9 mouse cellular contexts compared by ENCODE assay signal in genomic region chr1:127270273-127271020, GRCm38 (mm10).
DNase-seq lines count a peak whose midpoint lies in the region; ATAC-seq and TF ChIP-seq lines count a peak whose summit lies in the region.
"Had no signal": no experiment of that assay in that cellular context is flagged by ENCODE, and none has a peak within 500 bp of the region (broad histone marks: within the 10 kb centered on the region; RNA-seq: fewer than 3 reads in every experiment).

No protein-coding gene starts in this region.

- no peak overlapping the region for H3K4me2 ChIP-seq in hindbrain, embryonic 15.5 days
- no peak overlapping the region for H3K4me2 ChIP-seq in hindbrain, embryonic 11.5 days (replicated peaks; ENCODE audit: low read depth, low read length)
- no peak overlapping the region for H3K4me2 ChIP-seq in lung, embryonic 16.5 days (ENCODE audit: low read depth, low read length)

- peaks cover 11% of the 10 kb centered on the region for H3K4me1 ChIP-seq in hindbrain, embryonic 15.5 days (replicated peaks)
- no peaks in the 10 kb centered on the region for H3K4me1 ChIP-seq in hindbrain, embryonic 11.5 days (replicated peaks; ENCODE audit: control insufficient read depth, insufficient read depth, low read length)
- no peaks in the 10 kb centered on the region for H3K4me1 ChIP-seq in spleen, adult 2 months (ENCODE audit: control insufficient read depth, insufficient read depth, insufficient read length)
- H3K4me1 ChIP-seq in lung, embryonic 16.5 days (replicated peaks; ENCODE audit: control insufficient read depth, insufficient read depth, low read length): peaks cover 4% of the 10 kb centered on the region

- H3K27ac ChIP-seq in hindbrain, embryonic 15.5 days (replicated peaks): 0 out of 2 replicates have a peak overlapping the region, but pooled peaks have one; percentile 18
- no peak overlapping the region for H3K27ac ChIP-seq in hindbrain, embryonic 11.5 days (ENCODE audit: low read depth, low read length)
- H3K27ac ChIP-seq in spleen, adult 2 months (ENCODE audit: insufficient read depth, low read length): peak overlapping the region; percentile 13; the same call in 1 of the 2 replicates
- peak overlapping the region; percentile 25; the same call in 1 of the 2 replicates for H3K27ac ChIP-seq in lung, embryonic 16.5 days (ENCODE audit: low read length)

- no peak overlapping the region for H3K9ac ChIP-seq in hindbrain, embryonic 15.5 days
- no peak overlapping the region for H3K9ac ChIP-seq in hindbrain, embryonic 11.5 days (ENCODE audit: low read depth, low read length)
- H3K9ac ChIP-seq in lung, embryonic 16.5 days (ENCODE audit: low read length): no peak overlapping the region

- H3K9me3 ChIP-seq in hindbrain, embryonic 15.5 days: no peaks in the 10 kb centered on the region
- H3K9me3 ChIP-seq in hindbrain, embryonic 11.5 days (ENCODE audit: control insufficient read depth, low read length): no peaks in the 10 kb centered on the region
- H3K9me3 ChIP-seq in lung, embryonic 16.5 days (ENCODE audit: control insufficient read depth, low read length): no peaks in the 10 kb centered on the region

- no peak for TF ChIP-seq CTCF in spleen, adult 2 months (IDR thresholded peaks at IDR 0.05; ENCODE audit: extremely low read depth, insufficient read depth, insufficient read length, insufficient replicate concordance)

- no peak overlapping the region for H3K4me3 ChIP-seq in hindbrain, embryonic 15.5 days
- no peak overlapping the region for H3K4me3 ChIP-seq in hindbrain, embryonic 11.5 days (ENCODE audit: low read depth, low read length)
- H3K4me3 ChIP-seq in spleen, adult 2 months (ENCODE audit: extremely low read depth, insufficient read depth, insufficient read length): no peak overlapping the region
- H3K4me3 ChIP-seq in lung, embryonic 16.5 days (ENCODE audit: low read length): no peak overlapping the region

- H3K27me3 ChIP-seq in hindbrain, embryonic 15.5 days: no peaks in the 10 kb centered on the region
- no peaks in the 10 kb centered on the region for H3K27me3 ChIP-seq in hindbrain, embryonic 11.5 days (ENCODE audit: control insufficient read depth, insufficient read depth, low read length)
- H3K27me3 ChIP-seq in spleen, adult 2 months (ENCODE audit: control insufficient read depth, insufficient read depth, low read length): no peaks in the 10 kb centered on the region
- no peaks in the 10 kb centered on the region for H3K27me3 ChIP-seq in lung, embryonic 16.5 days (ENCODE audit: control insufficient read depth, insufficient read depth, low read depth, low read length)

- TF ChIP-seq POLR2A in spleen, adult 2 months (IDR thresholded peaks at IDR 0.05; ENCODE audit: low read depth, low read length): no peak

- ATAC-seq in hindbrain, embryonic 15.5 days (ENCODE audit: low FRiP score, low read depth): no peak
- ATAC-seq in hindbrain, embryonic 11.5 days (ENCODE audit: low FRiP score): no peak
- 0 out of 2 replicates have a peak, but pooled peaks have one; percentile 47 for ATAC-seq in lung, embryonic 16.5 days (ENCODE audit: low read depth)
- ATAC-seq: forebrain, embryonic 16.5 days had no signal

- no peak for DNase-seq in hindbrain, embryonic 11.5 days (ENCODE audit: low spot score)
- DNase-seq in spleen, adult 2 months (ENCODE audit: low read depth in 1 of 2, low spot score in 2 of 2): no peak
- no peak for DNase-seq in spleen, postnatal 10 days (ENCODE audit: low spot score in 2 of 2)
- DNase-seq in thymus, postnatal 4 days: peak; percentile 42
- no peak for DNase-seq in right cerebral cortex, postnatal 25 days
- no peak for DNase-seq in left cerebral cortex, adult 9 months (ENCODE audit: low spot score in 2 of 2)

- 0 out of 2 replicates have a peak, but pooled peaks cover 5% of the 10 kb centered on the region for H3K36me3 ChIP-seq in hindbrain, embryonic 15.5 days
- no peaks in the 10 kb centered on the region for H3K36me3 ChIP-seq in hindbrain, embryonic 11.5 days (ENCODE audit: control insufficient read depth, insufficient read depth, low read length)
- no peaks in the 10 kb centered on the region for H3K36me3 ChIP-seq in spleen, adult 2 months (ENCODE audit: control insufficient read depth, insufficient read depth, low read length)
- H3K36me3 ChIP-seq in lung, embryonic 16.5 days (ENCODE audit: control insufficient read depth, insufficient read depth, low read length): no peaks in the 10 kb centered on the region

- 67% methylated on average over 13 of the region's 13 CpGs for WGBS in hindbrain, embryonic 15.5 days
- WGBS in hindbrain, embryonic 11.5 days: 84% methylated on average over 13 of the region's 13 CpGs
- WGBS in spleen, adult 2 months: 56% methylated on average over 13 of the region's 13 CpGs
- WGBS in lung, embryonic 16.5 days: 55% methylated on average over 13 of the region's 13 CpGs
